ENCODE assay signal across 22 mouse cellular contexts in the genomic region with DNA sequence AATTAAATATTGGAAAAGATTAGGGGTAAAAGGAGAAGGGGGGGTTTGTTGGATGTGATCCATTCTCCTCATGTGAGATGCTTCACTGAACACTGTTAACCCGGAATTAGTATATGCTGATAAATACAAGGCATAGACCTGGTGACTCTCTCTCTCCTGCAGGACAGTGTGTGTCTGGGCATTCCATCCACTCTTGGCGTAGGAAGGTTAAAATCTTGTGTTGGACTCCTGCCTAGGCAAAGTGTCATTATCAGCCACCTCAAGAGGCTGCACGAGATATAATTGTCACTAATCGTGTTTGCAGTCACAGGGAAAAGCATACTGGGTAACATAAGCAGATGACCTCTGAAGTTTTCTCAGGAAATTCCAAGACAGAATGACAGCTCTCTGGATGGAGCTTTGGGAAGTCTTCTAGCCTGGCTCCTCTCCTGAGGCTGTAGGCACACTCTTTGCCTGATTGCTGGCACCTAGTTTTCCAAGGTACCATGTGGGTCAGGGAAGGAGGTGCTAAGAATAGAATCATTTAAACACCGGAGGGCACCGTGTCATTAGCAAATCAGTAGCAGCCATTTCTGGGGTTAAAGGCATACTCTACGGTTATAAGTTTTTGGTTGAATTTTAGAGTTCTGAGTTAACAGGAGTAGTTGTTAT. TPM values are rescaled to one million over a fixed set of nuclear protein-coding genes. Genes with fewer than 3 reads are reported as not detected.
A peak's percentile ranks its signal among the peaks of the same experiment; 100 is the strongest.
DNase-seq lines count a peak whose midpoint lies in the region; ATAC-seq and TF ChIP-seq lines count a peak whose summit lies in the region.
"Had no signal": no experiment of that assay in that cellular context is flagged by ENCODE, and none has a peak within 500 bp of the region (broad histone marks: within the 10 kb centered on the region; RNA-seq: fewer than 3 reads in every experiment).

No protein-coding gene starts in this region.

- 26% methylated on average over 7 of the region's 7 CpGs for WGBS in heart, embryonic 11.5 days (ENCODE audit: insufficient replicate concordance)
- WGBS in lung, adult 2 months = 45% methylated on average over 7 of the region's 7 CpGs

- H3K9ac ChIP-seq in heart, embryonic 11.5 days (ENCODE audit: low read depth, low read length) = no peak overlapping the region
- H3K9ac ChIP-seq in MEL (ENCODE audit: control insufficient read depth, low read depth, low read length, poor library complexity, severe bottlenecking) = no peak overlapping the region
- H3K9ac ChIP-seq: embryonic facial prominence, embryonic 12.5 days; forebrain, embryonic 15.5 days; hindbrain, embryonic 14.5 days; intestine, embryonic 15.5 days; kidney, embryonic 15.5 days had no signal

- TF ChIP-seq CTCF in MEL (IDR thresholded peaks at IDR 0.05 in 2 of 3, conservative IDR thresholded peaks at IDR 0.05 in 1 of 3; ENCODE audit: control insufficient read depth in 1 of 3, insufficient read depth in 1 of 3, low read depth in 2 of 3, low read length in 3 of 3, poor library complexity in 1 of 3, severe bottlenecking in 1 of 3) = no peak; a peak in 1 of 6 replicates
- TF ChIP-seq CTCF in lung, adult 2 months (IDR thresholded peaks at IDR 0.05; ENCODE audit: insufficient read depth, low read length) = no peak

- intact Hi-C loops in heart, postnatal 10 days (cut with DNase I) = loop anchor here (10.0 kb wide), 1 partner anchor 136 kb away; a partner anchor contains a TSS

- TF ChIP-seq POLR2A in MEL (IDR thresholded peaks at IDR 0.05; ENCODE audit: control insufficient read depth in 1 of 2, insufficient read depth in 1 of 2, low read depth in 1 of 2, low read length in 2 of 2, poor library complexity in 1 of 2) = no peak
- no peak for TF ChIP-seq POLR2A in lung, adult 2 months (IDR thresholded peaks at IDR 0.05; ENCODE audit: borderline replicate concordance, extremely low read depth, low read depth, low read length)

- H3K4me2 ChIP-seq in heart, embryonic 11.5 days = peak overlapping the region; percentile 16
- H3K4me2 ChIP-seq: embryonic facial prominence, embryonic 12.5 days; forebrain, embryonic 15.5 days; hindbrain, embryonic 14.5 days; intestine, embryonic 15.5 days; kidney, embryonic 15.5 days had no signal

- no peaks in the 10 kb centered on the region for H3K79me2 ChIP-seq in MEL (ENCODE audit: control insufficient read depth, insufficient read depth, low read length, poor library complexity)

- no peaks in the 10 kb centered on the region for H3K27me3 ChIP-seq in heart, embryonic 11.5 days (ENCODE audit: control insufficient read depth, insufficient read depth, low read length)
- no peaks in the 10 kb centered on the region; a peak in 1 of 4 replicates for H3K27me3 ChIP-seq in MEL (ENCODE audit: control insufficient read depth in 1 of 2, insufficient read depth in 2 of 2, low read length in 2 of 2)
- H3K27me3 ChIP-seq: embryonic facial prominence, embryonic 12.5 days; forebrain, embryonic 15.5 days; intestine, embryonic 15.5 days; kidney, embryonic 15.5 days had no signal

- peaks cover 6% of the 10 kb centered on the region; the same call in 1 of the 2 replicates for H3K4me1 ChIP-seq in heart, embryonic 11.5 days (ENCODE audit: control insufficient read depth, insufficient read depth, low read length)
- H3K4me1 ChIP-seq in MEL (ENCODE audit: control insufficient read depth in 1 of 2, insufficient read depth in 2 of 2, low read length in 2 of 2) = peaks cover 0 to 8% of the 10 kb centered on the region in 2 experiments; a peak in 1 of 4 replicates
- no peaks in the 10 kb centered on the region for H3K4me1 ChIP-seq in lung, adult 2 months (ENCODE audit: control insufficient read depth, insufficient read depth, low read length)
- H3K4me1 ChIP-seq: forebrain, embryonic 15.5 days; intestine, embryonic 15.5 days; kidney, embryonic 15.5 days had no signal

- H3K9me3 ChIP-seq in heart, embryonic 11.5 days (replicated peaks; ENCODE audit: control insufficient read depth, low read length) = 0 out of 2 replicates have a peak, but pooled peaks cover 2% of the 10 kb centered on the region
- no peaks in the 10 kb centered on the region for H3K9me3 ChIP-seq in MEL (replicated peaks; ENCODE audit: insufficient read depth, low read length)
- H3K9me3 ChIP-seq: embryonic facial prominence, embryonic 12.5 days; forebrain, embryonic 15.5 days; intestine, embryonic 15.5 days; kidney, embryonic 15.5 days had no signal

- peak; percentile 29 for TF ChIP-seq RAD21 in MEL (IDR thresholded peaks at IDR 0.05; ENCODE audit: low read depth, low read length)

- TF ChIP-seq EP300 in MEL (IDR thresholded peaks at IDR 0.05; ENCODE audit: low read depth in 1 of 2, low read length in 2 of 2) = no peak

- no peak overlapping the region for H3K4me3 ChIP-seq in heart, embryonic 11.5 days (ENCODE audit: low read depth, low read length)
- no peak overlapping the region for H3K4me3 ChIP-seq in MEL (ENCODE audit: control insufficient read depth in 1 of 2, insufficient read depth in 1 of 2, low read depth in 2 of 2, low read length in 2 of 2)
- H3K4me3 ChIP-seq in lung, adult 2 months (replicated peaks; ENCODE audit: extremely low read depth, low read depth, low read length) = no peak overlapping the region
- H3K4me3 ChIP-seq: embryonic facial prominence, embryonic 12.5 days; forebrain, embryonic 15.5 days; intestine, embryonic 15.5 days; kidney, embryonic 15.5 days had no signal

- no peaks in the 10 kb centered on the region for H3K36me3 ChIP-seq in heart, embryonic 11.5 days (ENCODE audit: control insufficient read depth, insufficient read depth, low read length)
- H3K36me3 ChIP-seq in MEL (ENCODE audit: control insufficient read depth in 1 of 2, insufficient read depth in 2 of 2, low read length in 2 of 2) = peaks cover 0 to 5% of the 10 kb centered on the region in 2 experiments; a peak in 1 of 4 replicates
- H3K36me3 ChIP-seq: embryonic facial prominence, embryonic 12.5 days; forebrain, embryonic 15.5 days; intestine, embryonic 15.5 days; kidney, embryonic 15.5 days had no signal

- H3K27ac ChIP-seq in heart, embryonic 11.5 days (ENCODE audit: low read depth, low read length) = peak overlapping the region; percentile 57
- H3K27ac ChIP-seq in MEL (ENCODE audit: control insufficient read depth, low read depth, low read length) = no peak overlapping the region
- H3K27ac ChIP-seq: embryonic facial prominence, embryonic 12.5 days; forebrain, embryonic 15.5 days; hindbrain, embryonic 14.5 days; intestine, embryonic 15.5 days; kidney, embryonic 15.5 days had no signal

- ATAC-seq in heart, embryonic 11.5 days (replicated peaks; ENCODE audit: insufficient number of reproducible peaks, low FRiP score, low TSS enrichment) = no peak; the same call in 1 of the 2 replicates
- ATAC-seq: forebrain, embryonic 15.5 days; intestine, embryonic 15.5 days had no signal

- DNase-seq in heart, postnatal 4 days = no peak
- peak; percentile 11 for DNase-seq in MEL (ENCODE audit: low read depth, low spot score)
- DNase-seq in NIH3T3 (ENCODE audit: low read depth) = peak; percentile 2
- DNase-seq in heart, postnatal 10 days = peak; percentile 33 to 50
- no peak for DNase-seq in lung, adult 2 months
- DNase-seq in urinary bladder, postnatal 14 days (ENCODE audit: low spot score) = no peak
- DNase-seq: adrenal gland, postnatal 14 days; cerebellum, adult 11-12 months; cerebellum, adult 9-10 months; cerebellum, postnatal 25 days; gastrocnemius, postnatal 36 days; kidney, adult 18-20 months had no signal

TF ChIP-seq in MEL, 35 proteins besides CTCF, POLR2A, EP300 and RAD21:
- TF ChIP-seq KAT2A (conservative IDR thresholded peaks at IDR 0.05; ENCODE audit: low read depth, low read length) (no peak), UBTF (IDR thresholded peaks at IDR 0.05; ENCODE audit: borderline replicate concordance, insufficient read depth, low read depth, low read length) (no peak), RCOR1 (IDR thresholded peaks at IDR 0.05; ENCODE audit: low read depth, low read length) (no peak), BHLHE40 (IDR thresholded peaks at IDR 0.05; ENCODE audit: borderline replicate concordance, low read depth, low read length) (0 out of 2 replicates have a peak, but pooled peaks have one; percentile 36), HCFC1 (IDR thresholded peaks at IDR 0.05; ENCODE audit: low read depth, low read length) (no peak), GATA1 (IDR thresholded peaks at IDR 0.05; ENCODE audit: low read depth, low read length) (peak; percentile 22; the same call in 1 of the 2 replicates)

RNA-seq across cellular contexts. Expression of a gene that starts 15.3 kb away (rescaled TPM):
- polyA plus RNA-seq in heart, embryonic 11.5 days (2014; fragmentation: Nextera tagmentation; extraction: Ambion mirVana) = not detected in 2 replicates
- total RNA-seq in heart, postnatal 4 days (2021) = not detected
- not detected in 2 replicates for total RNA-seq in MEL (2012; rRNA removed)
- polyA plus RNA-seq in MEL (2012; ENCODE audit: insufficient read depth in 1 of 2, insufficient read length in 2 of 2, low read depth in 1 of 2, low replicate concordance in 2 of 2, missing spikeins in 1 of 2) = under 1 TPM in 1 of 2 experiments, not detected in 1; 0.07 TPM
- not detected for total RNA-seq in heart, postnatal 10 days (2021)
- not detected in 2 replicates for polyA plus RNA-seq in lung, adult 2 months (2012; rRNA removed)
- total RNA-seq: adrenal gland, postnatal 14 days; gastrocnemius, adult 8-10 months; gastrocnemius, postnatal 36 days; hematopoietic stem cell, adult 5-6 weeks had no signal
- polyA plus RNA-seq: cortical plate, adult 2 months; embryonic facial prominence, embryonic 12.5 days; forebrain, embryonic 11.5 days; forebrain, embryonic 15.5 days; hindbrain, embryonic 14.5 days; intestine, embryonic 15.5 days; kidney, embryonic 15.5 days had no signal

RNA-seq across cellular contexts. Expression of a gene that starts 24.5 kb away (rescaled TPM):
- polyA plus RNA-seq in heart, embryonic 11.5 days (2014; fragmentation: Nextera tagmentation; extraction: Ambion mirVana) = 122 and 124 TPM in 2 replicates
- 10 to 100 TPM; 48.7 to 50.8 TPM for total RNA-seq in heart, postnatal 4 days (2021)
- total RNA-seq in MEL (2012; rRNA removed) = 61.3 and 61.8 TPM in 2 replicates
- 10 to 100 TPM in 1 of 2 experiments, not detected in 1; 49.7 TPM for polyA plus RNA-seq in MEL (2012; ENCODE audit: insufficient read depth in 1 of 2, insufficient read length in 2 of 2, low read depth in 1 of 2, low replicate concordance in 2 of 2, missing spikeins in 1 of 2)
- 10 to 100 TPM; 48.1 to 49.0 TPM for total RNA-seq in heart, postnatal 10 days (2021)
- polyA plus RNA-seq in lung, adult 2 months (2012; rRNA removed) = 26.8 and 33.9 TPM in 2 replicates

Comparison
In these comparisons a context has a peak if more than half of its experiments do, and no peak if none do; other contexts are left out.
1. DNase-seq: peak in MEL (single experiment), NIH3T3 (single experiment) and heart, postnatal 10 days (2 of 2); none in heart, postnatal 4 days (single experiment), lung, adult 2 months (single experiment) and urinary bladder, postnatal 14 days (single experiment).